Mouse (Mus musculus) retina, postnatal 7 days (tissue): Measurements from ENCODE around the gene Tmcc3.

Source experiments
- DNase-seq: peaks from one replicate; pipeline ENCODE4 v3.0.0-alpha.2; 2012; ENCODE audit warnings: low read depth, low spot score

Tmcc3 gene

GRCm38 (mm10) chr10:94311511-94312006 lies at the start of gene Tmcc3:
Gene Tmcc3 (plus strand): TSS chr10:94311949.
- DNase-seq: no peak

DNA sequence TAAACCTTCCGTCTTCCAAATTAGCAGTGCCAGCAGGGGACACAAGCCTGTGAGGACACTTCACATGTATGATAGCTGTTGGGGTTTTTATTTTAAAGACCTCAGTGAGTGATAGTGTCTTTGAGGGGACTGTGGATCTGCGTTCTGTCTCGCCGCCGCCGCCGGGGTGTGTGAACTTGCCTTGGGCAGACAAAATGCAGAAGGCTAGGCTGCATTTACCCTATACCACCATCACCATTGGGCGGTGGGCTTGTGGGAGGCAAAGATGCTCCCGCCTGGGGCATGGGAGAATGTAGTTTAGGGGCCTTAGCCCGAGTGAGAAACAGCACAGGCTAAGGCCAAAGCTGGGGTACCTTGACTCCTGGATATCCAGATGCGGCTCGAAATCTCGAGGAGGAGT lies 49.1 kb upstream of the Tmcc3 start:
- DNase-seq: no peak

GRCm38 (mm10) chr10:94263211-94263610 lies 48.5 kb upstream of the Tmcc3 start:
- DNase-seq: no peak

DNA sequence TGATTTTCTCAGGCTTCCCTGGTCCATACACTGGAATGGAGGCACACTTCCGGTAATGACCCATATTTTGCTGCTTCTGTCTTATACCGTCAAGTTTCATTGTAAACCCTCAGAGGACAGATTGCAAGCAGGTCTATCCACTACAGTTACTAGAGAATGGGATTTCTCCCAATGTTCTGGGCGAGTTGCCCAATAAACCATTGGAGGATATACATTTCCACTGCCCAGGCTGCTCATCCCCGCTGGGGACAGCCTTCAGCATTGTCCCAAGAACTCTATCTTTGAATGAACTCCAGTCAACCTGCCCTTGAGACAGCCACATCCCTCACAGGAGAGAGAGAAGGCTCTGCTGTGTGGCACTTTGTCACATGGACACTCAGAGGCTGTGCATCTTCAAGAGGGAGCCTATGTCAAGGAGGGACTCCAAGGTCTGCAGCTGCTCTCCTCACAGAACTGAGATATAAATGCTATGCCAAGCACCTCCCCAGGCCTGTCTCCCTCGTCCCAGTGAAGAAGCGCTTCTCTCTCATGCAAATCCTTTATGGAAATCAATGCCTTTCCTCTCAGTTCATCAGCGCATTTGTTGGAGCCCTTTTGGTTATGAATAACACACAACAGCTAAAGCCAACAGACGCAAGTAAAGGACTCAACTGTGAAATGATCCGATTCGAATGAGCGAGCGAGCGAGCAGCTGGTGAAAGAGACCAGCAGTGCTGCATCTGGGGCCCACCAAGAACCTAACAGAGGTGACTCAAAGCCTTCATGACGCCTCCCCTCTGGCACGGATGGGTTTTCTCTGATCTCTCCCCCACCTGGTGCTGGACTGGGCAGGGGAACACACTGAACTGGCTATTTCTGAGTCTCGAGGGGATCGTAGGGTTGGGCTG lies 45.9 kb upstream of the Tmcc3 start:
- no peak for DNase-seq

- no peak for DNase-seq
Observed at GRCm38 (mm10) chr10:94275321-94275720, 36.4 kb upstream of the Tmcc3 start.

- DNase-seq: no peak
Observed at GRCm38 (mm10) chr10:94276511-94276910, 35.2 kb upstream of the Tmcc3 start.

GRCm38 (mm10) chr10:94282179-94282578 lies 29.6 kb upstream of the Tmcc3 start:
- no peak for DNase-seq

- no peak for DNase-seq
Observed at GRCm38 (mm10) chr10:94282797-94283196, 29.0 kb upstream of the Tmcc3 start.

GRCm38 (mm10) chr10:94294437-94294836 lies 17.3 kb upstream of the Tmcc3 start:
- DNase-seq: no peak

DNA sequence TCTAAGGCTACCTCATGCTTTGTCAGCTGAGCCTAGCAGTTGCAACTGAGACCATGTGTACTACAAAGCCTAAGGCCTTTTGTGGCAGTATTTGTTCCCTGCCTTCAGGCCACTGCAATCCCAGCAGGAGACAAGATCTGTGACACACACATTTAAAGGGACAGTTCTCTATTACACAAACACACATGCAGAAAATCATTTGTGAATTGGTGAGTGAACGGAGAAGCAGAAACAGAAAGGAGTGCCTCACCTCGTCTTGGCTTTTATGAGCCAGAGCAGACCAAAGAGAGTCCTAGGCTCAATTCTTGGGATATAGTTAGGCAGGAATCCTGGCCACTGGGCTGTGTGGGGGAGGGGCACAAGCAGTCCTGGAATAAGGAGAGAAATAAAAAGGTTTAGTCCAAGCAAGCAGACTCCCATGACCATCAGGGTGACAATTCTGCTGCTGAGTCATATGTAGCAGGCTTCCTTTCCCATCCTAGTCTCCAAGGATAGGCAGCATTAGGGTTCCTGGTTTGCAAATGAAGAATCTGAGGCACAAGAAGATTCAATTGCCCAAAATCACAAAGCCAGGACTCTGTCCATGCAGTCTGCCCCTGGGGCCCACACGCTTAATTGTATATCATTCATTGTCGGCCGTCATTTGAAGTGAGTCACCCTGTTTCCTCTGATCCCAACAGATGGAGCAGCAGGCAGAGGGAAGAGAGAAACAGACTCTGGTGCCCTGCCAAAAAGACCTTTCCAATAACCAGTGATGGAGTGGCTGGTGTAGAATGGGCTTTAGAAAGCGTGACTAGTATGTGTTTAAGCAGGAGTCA lies 16.6 kb upstream of the Tmcc3 start:
- no peak for DNase-seq

DNA sequence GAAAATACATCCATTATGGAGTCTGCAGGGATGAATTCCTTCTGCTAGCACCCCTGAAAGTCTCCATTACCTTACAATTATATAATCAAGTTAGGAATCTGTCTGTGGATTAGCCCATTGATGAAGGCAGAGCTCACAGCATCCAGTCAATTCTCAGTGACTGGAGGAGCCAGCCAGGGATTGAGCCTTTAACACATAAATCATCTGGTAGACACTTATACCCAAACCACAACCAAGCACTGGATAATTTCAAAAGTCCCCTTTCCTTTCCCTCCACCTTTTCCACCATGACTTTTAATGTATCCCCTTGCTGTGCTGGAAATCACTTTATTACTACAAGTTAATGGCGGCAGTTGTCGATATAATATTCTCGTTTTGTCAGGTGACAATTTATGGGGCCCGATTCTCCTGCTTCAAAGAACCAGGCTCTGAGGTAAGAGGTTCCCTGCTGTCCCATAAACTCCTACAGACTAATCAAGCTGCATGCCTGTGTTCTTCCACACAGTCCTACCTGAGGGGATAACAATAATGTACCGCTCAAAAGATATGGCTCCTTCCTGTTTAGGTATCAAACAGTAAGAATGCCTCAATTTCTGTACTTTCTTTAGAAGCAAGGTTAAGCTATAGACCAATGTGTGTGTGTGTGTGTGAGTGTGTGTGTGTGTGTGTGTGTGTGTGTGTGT lies 15.7 kb upstream of the Tmcc3 start:
- no peak for DNase-seq

DNA sequence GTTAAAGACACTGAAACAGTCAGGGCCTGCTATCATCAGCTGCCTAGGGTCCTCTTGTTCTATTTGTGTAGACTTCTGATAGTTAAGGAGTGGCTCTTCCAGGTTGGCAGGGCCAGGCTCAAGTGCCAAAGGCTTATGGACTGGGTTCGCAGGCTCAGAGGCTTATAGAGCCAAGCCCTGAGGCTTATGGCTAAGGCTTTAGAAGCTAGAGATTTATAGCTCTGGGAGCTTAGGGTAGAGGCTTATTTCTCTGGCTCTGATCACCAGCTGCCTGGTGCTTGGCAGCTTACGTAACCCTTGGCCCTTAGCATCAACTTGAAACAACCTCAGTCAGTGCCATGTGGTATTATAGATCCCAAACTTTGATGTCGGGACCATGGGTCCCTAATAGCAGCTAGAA lies 13.3 kb upstream of the Tmcc3 start, which contains the start of gene Gm4792:
Gene Gm4792 (minus strand): TSS at position 233 of the 400 bp plus-strand sequence.
- DNase-seq: peak; percentile 79

- DNase-seq: no peak
Observed at GRCm38 (mm10) chr10:94299301-94299700, 12.4 kb upstream of the Tmcc3 start.

DNA sequence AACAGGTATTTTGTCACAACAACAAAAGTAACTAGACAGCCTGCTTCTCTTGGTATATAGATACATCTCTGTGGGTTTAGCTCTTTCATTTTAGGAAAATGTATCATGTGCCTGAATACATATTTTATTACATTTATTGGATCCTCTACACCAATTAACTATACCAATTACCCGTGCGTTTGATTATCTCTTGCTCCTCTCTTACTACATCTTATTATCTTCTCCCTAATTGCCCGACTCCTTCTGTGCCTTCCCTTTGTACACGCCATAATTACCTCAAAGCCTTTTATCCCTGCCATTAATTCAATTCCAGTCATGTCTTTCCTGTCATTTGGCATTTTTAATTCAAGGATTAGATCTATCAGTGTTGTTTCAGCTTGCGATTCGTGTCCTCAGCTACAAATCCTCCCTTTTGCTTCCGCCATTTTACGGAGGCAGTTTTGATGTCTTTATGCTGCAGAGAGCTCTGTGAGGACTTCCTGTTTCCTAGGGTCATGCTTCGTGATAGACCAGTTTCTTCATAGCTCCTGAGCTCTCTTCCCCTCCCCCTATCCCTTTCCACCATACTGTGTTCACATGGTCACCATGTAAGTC lies 7.6 kb upstream of the Tmcc3 start:
- DNase-seq: no peak

- no peak for DNase-seq
Observed at GRCm38 (mm10) chr10:94305526-94305925, 6.2 kb upstream of the Tmcc3 start.

DNA sequence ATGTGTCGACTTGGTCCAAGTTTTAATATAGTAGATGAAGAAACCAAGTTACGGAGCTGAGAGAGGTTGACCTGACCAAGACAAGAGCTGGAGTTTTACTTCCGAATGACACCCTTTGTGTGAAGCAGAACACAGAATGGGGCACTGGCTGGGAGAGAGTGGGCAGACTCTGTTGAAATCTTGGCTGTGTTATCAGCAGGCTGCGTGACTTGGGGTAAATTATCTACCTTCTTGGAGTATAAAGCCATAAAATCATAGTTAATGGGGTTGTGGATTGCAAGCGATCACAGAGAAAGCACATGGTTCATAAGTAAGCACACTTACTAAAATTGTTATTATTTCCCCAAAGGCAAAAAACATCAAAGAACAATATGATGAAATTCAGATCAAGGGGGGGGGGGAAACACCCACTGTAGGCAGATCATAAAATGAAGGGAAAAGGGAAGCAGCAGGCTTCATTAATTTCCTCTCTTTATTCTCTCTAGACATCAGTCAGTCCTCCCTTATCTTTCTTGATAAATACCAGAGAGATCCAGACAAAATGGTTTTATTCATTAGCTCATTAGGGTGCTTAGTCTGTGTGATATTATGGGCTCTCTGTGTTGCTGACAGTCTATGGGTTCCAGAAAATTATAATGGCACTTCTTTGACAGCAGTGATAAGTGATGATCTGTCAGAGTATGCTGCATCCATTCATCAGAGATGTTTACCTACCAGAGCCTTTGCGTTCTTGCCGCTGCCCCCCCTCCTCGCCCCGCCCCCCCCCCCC lies 1.1 kb upstream of the Tmcc3 start:
- no peak for DNase-seq

DNA sequence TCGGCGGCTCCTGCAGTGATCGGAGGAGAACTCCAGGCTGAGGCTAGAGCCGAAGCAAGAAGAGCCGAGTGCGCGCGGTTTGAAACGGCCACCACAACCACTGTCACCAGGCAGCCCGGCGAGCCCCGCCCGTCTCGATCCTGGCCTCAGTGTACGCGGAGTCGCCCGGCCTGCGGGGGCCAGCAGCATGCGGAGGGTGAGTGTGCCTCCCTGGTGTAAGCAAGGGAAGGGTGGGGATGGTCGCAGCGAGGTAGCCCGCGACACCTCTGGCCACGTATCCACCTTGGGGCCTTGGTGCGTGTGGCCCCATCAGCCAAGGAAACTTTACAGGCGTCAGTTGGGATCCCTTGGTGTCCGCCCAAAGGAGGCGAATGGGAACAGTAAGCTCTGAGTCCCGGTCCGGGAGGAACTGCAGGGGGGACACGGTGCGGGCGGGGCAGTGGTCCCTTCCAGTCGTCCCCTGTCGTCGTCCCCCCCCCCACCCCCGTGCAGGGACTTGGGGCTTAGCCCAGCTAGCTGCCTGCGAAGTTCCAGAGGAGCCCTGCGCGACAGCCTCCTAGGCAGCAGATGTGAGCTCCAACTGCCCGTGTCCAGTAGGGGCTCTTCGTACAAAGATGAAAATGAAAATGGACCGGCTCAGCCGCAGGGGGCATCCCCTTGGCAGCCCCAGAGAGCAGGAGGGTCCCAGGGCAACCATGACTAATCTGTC lies 412 bp downstream of the Tmcc3 start:
- DNase-seq: no peak

GRCm38 (mm10) chr10:94313146-94313545 lies 1.4 kb downstream of the Tmcc3 start:
- DNase-seq: no peak

DNA sequence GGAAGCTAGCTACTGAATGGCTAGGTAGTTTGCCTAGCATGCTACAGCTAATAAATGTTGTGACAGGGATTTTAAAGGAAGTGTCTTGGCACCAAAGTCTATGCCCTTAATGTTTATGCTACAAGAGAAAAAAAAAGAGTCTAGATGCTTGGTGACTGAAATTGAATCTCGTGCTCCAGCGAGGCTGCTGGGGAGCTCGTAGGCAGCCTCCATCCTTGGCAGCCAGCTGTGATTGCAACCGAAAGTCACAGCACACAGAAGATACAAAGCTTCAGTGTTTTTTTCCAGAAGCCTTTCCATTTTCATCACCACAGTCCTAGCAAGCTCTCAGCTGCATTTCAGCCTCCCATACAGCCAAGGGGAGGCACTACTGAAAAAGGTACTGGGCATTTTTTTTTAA lies 6.8 kb downstream of the Tmcc3 start:
- no peak for DNase-seq

DNA sequence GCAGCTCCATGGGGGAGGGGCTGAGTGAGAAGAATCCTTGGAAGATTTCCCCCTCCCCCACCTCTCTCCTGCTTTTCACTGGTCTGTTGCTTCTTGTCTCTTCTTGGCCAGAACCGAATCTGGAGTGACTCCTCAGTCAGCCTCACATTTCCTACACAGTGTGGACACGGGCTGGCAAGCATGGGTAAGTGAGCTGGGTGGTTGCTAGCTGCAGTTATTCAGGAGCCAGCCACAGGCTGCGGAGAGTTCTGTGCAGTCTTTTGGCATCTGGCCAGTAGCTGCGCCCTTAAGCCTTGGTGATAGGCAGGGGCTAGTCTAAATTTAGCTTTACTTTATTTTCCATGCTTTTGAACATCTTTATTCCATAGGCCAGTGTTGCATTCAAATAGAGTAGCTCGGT lies 18.2 kb downstream of the Tmcc3 start:
- DNase-seq: no peak
